Mouse (Mus musculus): ENCODE measurements at regions not wholly inside any gene's neighbourhood (a gene's known extent, or its start where the extent isn't known, plus 50 kb on each side); places are given as distances from the start of the nearest gene placed in this dataset.

DNA sequence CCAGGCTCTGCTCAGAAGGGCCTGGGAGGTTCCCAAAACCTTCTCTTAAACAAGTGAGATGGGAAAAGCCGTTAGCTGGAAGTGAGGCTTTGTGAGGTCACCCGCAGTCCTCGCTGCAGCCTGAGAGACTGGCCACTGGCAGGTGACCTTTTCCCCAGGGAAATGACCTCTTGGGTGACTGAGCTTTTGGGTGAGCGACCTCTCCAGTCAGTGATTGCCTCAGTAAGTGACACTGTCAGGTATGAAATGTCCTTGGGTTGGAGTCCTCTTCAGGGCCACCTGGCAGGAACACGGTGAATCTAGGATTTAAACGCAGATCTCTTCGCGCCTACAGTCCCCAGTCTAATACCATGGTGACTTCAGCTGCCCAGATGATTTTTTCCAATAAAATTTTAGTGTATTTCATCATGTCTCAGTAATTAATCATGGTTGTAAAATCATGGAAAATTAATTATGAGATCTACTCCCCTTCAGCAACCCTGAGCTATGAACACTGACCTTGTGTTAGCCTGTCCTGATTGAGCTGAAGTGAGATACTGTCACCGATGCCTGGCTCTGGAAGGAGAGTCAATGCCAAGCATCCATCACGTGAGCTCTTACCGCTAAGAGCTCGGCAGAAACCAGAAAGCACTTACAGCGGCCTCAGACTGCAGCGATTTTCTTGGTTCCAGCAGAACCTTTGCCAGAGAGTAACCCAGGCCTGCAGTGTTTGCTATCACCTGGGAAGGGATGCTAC, 87.5 kb upstream of the Sulf2 start:
- in situ Hi-C loops (cut with MboI, MseI), result no loop called here

DNA sequence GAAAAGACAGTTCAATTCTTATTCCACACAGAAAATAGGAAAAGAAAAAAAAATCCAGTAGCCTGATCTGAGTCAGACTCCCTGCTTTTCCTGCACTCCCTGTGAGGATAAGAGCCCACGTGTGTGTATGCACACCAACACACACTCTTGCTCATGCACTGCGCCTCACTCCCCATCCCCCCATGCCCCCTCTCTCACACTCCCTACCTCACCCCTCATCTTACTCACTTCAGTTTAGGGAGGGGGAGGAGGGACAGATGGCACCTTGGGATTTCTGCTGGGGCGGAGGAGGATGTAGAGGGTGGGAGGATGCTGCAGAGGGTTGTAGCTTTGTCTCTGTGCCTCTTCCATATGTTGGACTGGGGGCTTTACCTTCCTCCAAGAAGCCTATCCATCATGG, 85.8 kb upstream of the Sulf2 start:
- in situ Hi-C loops (cut with MboI, MseI), result no loop called here

DNA sequence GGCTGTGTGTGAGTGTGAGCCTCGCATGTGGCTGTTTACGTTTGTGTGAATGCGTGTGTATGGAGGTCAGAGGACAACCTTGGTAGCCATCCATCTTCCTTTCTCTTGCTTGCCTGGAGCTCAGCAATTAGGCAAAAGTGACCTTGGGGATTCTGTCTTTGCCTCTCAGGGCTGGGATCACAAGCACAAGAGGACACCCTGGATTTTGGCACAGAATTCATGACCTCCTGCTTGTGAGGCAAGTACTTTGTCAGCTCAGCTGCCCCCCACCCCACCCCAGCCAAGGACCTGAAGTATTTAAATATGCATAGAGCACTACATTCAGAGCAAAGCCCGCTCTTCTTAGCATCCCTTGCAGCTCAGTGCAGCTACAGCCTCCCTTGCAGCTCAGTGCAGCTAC, 84.6 kb upstream of the Sulf2 start:
- in situ Hi-C loops (cut with MboI, MseI), result no loop called here

DNA sequence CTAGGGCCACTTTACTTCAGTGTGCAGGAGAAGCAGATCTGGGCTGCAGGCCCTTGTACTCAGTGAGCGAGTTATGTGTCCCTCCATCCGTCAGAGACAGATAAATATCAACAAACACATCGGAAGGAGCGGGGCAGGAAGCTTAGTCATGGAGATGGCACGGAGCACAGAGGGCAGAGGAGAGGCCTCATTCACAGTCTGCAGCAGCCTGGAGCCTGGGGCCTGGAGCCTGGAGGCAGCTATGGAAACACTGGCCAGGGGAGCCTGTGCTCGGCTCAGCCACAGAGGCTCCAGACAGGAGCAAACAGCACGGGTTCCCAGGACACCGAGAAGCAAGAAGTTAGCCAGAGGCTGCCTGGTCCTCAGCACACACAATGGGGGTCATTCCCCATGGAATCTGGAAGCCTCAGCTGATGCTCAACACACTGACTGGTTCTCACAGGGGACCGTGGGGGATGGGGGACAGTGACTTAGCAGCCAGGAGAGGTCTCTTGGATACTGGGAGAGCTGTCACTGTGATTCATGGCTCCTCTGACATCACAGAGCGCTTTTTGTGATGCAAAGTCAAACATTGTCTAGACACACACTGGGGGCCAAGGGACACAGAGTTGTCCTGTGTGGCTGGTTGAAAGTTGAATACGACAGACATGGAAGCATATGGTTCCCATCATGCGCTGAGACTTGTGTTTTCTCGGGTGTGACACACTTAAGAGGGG, 82.2 kb upstream of the Sulf2 start:
- in situ Hi-C loops (cut with MboI, MseI), result no loop called here

DNA sequence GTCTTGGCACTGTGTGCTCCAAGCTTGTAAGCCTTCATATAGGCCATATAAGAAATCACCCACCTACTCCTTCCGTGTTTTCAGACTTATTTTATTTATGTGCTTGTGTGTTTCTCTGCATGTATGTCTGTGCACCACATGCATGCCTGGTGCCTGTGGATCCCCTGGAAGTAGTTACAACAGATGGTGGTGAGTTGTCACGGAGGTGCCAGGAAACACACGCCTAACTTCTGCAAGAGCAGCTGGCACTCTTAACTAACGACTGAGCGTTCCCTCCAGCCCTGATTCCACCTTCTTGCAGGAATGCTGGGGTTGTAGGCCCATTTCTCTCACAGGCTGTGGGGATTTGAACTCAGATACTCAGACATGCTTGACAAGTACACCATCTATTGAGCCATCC, 80.6 kb upstream of the Sulf2 start:
- in situ Hi-C loops (cut with MboI, MseI), result no loop called here

DNA sequence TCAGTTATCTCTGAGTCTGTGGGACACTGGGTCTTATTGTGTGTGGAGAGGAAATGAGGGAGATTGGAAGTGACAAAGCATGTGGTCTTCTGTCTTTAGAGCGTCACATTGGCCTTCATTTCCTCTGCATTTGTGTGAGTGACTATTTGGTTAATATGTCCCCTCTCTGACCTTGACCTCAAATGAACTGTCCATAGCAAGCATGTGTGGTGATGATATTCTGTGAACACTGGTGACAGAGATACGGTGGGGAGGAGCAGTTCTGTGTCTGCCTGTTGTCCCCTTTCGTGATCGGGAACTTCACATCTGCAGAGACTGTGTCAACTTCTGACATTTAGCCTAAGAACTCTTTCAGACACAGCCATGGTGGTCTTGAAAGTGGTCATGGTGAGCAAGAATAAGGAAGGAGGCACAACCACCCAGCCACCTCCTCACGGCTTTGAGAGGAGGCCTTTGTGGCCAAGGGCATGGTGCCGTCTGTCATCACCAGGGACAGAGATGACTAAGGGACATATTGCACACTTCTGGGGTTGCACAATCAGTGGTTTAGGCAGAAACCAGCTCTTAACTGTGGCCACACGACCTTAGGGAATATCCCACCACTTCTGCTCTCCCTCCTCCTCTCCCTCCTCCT, 79.2 kb upstream of the Sulf2 start:
- in situ Hi-C loops (cut with MboI, MseI), result no loop called here

DNA sequence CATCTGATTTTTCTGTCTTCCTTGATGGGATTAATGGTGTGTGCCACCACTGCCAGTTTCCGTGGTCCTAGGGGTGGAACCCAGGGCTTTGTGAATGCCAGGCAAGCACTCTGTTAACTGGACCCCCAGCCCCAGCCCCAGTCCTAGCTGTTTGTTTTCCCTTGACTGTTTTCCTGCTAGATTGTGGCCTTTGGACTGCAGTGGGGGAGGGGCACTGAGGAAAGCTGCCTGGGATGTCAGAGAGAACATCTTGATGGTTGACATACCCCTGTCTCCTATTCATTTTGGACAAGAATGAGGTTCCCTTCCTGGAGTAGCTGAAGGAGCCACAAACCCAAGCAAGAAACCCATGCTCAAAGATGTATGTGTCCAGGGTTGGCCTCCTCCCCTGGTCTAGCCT, 77.8 kb upstream of the Sulf2 start:
- in situ Hi-C loops (cut with MboI, MseI), result no loop called here

DNA sequence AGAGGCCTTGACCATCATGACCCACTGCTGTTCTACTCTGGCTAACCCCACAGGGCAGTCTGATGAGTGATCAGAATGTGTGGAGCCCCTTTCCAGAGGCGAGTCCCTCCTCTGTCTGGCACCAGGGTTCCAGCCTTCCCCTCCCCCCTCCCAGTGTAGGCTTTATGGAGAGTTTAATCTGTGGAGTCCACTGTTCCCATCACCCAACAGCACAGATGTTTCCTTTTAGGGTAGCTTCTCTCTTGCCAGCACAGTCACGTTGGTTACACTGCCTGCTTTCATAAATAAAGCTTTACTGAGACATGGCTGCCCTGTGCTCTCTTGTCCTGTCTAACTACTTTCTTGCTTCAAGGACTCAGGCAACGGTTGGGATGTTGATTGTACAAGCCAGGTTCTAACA, 76.9 kb upstream of the Sulf2 start:
- in situ Hi-C loops (cut with MboI, MseI), result no loop called here

DNA sequence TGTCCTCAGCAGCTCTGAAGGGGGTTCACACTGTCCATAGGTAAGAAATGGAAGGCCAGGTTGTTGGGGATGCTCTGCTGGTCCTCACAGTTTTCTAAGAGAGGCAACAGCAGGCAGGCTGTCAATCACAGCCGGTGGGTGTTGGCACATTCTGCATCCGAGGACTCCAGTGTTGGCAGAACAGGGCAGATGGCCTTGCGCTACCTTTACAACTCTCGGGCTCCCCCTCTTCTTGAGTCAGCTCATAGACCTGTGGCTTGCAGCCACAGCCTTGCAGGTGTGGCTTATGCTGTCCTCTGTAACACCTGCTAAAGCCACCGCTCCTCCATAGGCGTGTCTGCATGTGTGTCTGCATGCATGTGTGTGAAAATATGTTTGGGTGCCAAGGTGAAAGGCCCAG, 75.2 kb upstream of the Sulf2 start:
- in situ Hi-C loops (cut with MboI, MseI), result no loop called here

DNA sequence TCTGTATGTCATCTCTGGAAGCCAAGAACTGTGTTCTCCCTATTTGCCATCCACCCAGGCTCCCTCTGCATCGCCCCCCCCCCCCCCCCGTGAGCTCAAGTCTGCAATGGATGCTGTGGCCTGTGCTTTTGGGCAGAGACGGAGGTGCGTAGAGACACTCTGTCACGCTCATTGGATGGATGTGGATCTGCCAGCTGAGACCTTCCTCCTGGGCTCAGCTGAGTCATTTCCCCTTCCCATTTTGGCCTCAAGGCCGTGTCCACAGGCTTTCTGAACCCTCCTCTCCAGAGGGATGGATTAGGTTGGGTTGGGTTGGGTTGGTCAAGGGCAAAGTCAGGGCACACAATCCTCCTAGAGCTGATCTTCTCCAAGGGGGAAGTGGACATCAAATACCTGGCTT, 72.9 kb upstream of the Sulf2 start:
- in situ Hi-C loops (cut with MboI, MseI), result no loop called here

DNA sequence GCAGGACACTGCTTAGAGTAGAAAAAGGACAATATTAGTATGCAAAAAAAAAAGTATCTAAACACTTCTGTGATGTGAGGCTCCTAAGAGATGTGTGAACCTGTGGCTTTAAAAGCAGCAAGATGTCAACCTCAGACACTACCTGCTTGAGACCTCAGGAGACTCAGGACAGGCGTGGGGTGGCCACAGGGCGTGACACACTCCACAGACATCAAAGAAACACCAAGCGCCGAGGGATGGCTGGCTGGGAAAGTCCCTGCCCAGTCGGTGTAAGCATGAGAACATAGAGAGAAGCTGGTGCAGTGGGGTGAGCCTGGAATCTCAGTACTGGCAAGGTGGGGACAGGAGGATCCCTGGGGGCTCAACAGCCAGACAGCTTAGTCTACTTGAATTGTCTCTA, 72.0 kb upstream of the Sulf2 start:
- in situ Hi-C loops (cut with MboI, MseI), result no loop called here

DNA sequence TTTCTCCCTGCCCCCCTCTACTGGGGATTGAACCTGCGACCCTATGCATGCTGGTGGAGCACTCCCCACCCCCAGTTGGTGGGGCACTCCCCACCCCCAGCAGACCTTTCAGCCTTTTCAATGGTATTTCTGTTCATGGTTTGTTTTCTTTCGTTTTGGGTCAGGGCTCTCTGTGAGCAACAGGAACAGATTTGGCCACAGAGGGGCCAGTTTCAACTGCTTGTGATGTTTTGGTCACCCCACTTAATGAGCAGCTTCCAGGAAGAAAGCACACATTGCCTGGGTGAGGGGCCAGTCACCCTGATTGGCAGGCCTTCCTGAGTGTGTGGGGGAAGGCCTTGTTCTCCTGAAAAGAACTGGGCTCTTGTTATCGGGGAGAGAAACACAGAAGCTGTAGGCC, 71.5 kb upstream of the Sulf2 start:
- in situ Hi-C loops (cut with MboI, MseI), result no loop called here

DNA sequence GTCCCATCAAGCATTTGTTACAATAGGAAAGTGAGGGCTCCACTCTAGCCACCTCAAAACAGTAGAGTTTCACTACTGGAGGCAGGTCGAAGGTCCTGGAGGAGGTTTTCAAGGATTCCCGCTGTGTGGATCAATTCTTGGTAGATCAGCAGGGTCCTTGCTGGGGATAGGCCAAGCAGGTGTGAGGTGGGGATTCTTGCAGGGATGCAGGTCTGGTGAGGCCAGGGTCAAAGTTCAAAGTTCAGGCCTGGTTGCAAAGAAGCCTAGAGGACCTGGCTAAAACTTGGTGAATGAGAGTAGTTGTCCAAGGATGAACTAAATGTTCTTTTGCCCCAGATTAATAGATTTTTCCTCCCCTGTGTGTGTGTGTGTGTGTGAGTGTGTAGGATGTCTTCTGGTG, 70.9 kb upstream of the Sulf2 start:
- in situ Hi-C loops (cut with MboI, MseI), result no loop called here

DNA sequence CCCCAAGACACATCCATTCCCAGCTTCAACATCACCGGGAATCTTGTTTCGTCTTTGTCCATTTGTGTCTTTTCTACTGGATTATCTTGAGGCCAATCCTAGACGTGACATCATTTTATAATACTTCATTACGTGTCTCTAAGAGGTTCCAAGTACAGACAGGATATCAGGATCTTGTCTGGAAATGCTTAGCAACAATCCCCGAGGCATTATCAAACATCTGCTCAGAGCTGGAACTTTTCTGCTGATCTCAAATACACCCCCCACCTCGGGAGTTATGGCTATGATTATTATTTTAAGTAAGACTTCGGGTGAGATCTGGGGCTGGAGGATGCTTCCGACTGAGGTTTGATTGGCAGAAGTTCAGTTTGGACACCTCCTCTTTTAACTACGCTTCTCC, 69.9 kb upstream of the Sulf2 start:
- in situ Hi-C loops (cut with MboI, MseI), result no loop called here

DNA sequence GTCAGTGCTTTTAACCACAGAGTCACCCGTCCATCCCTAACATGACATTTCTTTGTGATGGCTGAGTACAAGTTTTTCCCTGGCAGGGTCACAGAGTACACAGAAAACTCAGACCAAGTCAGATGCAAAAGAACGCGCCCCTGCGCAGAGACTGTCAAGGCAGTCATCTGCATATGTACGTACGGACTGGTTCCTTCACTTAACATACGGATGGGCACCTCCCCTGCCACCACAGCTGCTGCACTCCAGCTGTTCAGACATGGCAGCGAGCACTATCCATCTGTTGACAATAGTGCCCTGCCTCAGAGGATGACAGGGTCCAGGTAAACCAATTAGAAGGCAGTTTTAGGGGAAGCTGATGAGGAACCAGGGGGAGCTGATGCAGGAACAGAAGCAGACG, 63.3 kb upstream of the Sulf2 start:
- in situ Hi-C loops (cut with MboI, MseI), result no loop called here

DNA sequence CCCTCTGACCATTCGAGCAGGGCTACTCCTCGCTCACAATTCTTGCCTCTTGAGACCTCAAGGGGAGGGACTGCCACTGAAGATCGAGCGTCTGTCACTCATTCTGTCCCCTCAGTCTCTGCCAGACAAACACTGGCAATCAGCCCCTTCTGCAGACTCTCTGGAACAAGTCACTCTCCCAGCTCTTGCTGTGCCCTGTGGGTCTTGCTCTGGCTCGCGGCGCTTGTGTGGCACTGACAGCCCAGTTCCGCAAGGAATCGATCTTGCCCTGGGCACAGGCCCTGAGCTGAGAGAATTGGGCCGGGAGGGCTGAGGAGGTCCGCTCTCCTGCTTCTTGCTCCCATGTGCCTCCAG, 61.0 kb upstream of the Sulf2 start:
- in situ Hi-C loops (cut with MboI, MseI), result no loop called here

DNA sequence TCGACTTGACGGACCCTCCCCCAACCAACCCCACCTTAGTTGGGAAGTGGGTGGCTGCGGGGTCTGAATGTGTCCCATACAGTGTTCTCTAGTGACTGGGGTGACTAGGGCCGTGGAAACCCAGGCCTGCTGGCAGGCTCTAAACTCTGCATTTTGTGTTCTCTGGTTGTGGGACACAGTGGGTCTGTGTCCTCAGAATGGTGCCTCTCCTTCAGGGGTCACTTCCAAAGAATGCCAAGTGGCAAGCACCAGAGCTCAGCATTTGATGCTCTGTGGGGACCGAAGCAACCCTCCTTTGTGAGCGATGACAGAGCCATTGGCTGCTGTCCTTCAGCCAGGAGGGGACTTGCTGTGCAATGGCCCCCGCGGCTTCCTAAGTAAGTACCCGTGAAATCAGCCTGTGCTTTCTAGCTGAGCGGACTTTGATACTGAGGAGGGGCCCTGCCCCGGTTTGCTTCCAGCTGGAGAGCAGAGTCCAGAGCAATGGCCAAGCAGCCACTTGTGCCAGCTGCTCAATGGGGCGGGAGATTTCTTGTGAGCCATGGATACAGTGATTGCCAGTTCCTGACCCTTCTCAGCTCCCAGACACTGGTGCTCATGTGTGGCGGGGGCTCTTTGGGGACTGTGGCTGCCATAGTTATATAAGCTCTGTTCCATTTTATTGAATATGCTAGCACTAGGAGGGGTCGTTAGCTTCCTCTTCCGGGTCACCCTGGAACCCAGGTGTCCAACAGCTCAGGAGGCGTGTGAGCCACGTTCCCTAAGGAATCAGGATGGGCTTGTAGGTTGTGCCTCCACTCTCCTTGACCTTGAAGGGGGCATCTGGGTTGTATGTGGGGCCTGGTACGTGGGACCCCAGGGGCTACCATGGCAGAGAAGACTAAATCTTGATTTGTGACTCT, 60.4 kb upstream of the Sulf2 start:
- in situ Hi-C loops (cut with MboI, MseI), result no loop called here

DNA sequence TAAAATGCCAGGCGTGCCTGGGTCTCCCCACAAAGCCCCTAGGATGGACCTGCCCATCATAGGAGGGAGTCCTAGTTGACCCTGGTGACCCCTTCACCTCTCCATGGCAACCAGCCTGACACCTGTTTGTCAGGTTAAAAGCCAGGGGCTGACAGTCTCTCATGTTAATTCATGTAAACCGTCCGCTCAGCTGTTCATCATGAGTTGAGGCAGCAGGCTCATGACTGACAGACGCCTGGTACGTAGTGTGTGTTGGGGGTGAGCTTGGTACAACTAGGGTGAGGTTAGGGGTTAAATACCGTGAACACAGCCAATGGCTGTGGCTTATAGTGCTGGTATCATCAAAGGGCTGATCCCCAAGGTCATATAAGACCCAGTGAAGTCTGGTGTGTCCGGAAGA, 59.7 kb upstream of the Sulf2 start:
- in situ Hi-C loops (cut with MboI, MseI), result no loop called here

DNA sequence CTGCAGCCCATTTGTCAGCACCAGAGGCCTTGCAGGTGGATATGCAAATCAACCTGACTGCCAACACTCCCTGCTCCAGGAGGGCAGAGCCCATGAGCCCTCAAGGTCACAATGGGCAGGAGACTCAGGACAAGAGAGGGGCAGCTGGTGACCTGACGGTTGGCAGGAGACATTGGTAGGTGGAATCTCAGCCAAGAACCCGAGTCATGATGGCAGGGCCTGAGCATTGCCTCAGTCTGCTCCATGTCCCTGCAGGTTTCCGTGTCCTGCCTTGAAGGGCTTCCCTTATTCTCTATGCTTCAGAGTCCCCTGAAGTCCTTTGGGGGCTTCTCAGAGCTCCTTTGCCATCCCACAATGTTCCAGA, 51.7 kb upstream of the Sulf2 start:
- in situ Hi-C loops (cut with MboI, MseI), result loop anchor here (10.0 kb wide), 1 partner anchor 1828 kb away; no protein-coding TSS in a partner anchor

DNA sequence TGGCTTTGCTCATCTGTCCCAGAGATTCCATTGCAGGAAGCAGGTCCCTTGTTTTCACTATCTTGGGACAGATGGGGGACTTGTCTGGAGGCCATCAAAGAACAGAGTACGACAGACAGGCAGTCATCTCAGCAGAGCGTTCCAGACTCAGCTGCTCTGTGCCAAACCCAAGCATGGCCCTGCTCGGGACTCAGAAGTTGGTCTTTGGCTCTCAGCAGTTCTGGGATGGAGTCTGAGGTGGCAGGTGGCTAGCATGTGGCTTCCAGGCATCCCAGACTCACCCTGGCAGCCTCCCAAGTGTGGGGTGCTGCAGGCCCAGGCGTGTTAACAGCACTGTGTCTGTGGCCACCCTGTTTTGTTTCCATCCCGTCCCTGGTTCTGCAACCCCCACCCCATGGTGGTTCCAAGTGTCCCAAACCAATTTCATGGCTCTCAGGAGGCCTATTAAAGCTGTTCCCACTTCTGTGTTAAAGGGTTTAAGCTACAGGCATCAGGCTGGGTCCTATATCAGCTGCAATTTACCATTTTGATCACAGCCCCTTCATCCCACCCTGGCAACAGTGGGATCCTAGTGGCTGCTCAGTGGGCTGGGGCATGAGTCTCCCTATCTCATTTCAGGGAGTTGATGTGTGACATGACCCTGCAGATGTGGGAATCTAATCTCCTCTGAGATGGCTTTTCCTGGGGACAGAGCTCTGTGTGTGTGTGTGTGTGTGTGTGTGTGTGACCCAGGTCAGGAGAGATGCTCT, 51.1 kb upstream of the Sulf2 start:
- in situ Hi-C loops (cut with MboI, MseI), result loop anchor here (10.0 kb wide), 1 partner anchor 1828 kb away; no protein-coding TSS in a partner anchor
